Mouse (Mus musculus) neural tube, embryonic 14.5 days (tissue): Measurements from ENCODE around the gene Fez2. TPM values are rescaled to one million over a fixed set of nuclear protein-coding genes. Genes with fewer than 3 reads are reported as not detected.

Experiments
- ATAC-seq: fragments of 200-750 bp; cut with Nextera tagmentation; 2 replicates; pipeline ENCODE4 v1.8.0; 2017; ENCODE audit warnings: low read depth, mild to moderate bottlenecking, moderate TSS enrichment, moderate library complexity
- H3K27ac ChIP-seq: fragments of 300-500 bp; sonication (generic); 2 replicates; pipeline ENCODE4 v1.5.1; 2014; ENCODE audit warnings: low read depth, mild to moderate bottlenecking, control low read depth, low read length, moderate library complexity, mixed read lengths
- H3K27me3 ChIP-seq: fragments of 300-500 bp; sonication (generic); 2 replicates; pipeline ENCODE4 v1.6.1; 2014; ENCODE audit warnings: low read length; ENCODE audit not compliant: control insufficient read depth, insufficient read depth
- H3K36me3 ChIP-seq: fragments of 300-500 bp; sonication (generic); 2 replicates; pipeline ENCODE4 v1.6.1; 2014; ENCODE audit warnings: low read length, mixed read lengths; ENCODE audit not compliant: control insufficient read depth, insufficient read depth
- H3K4me1 ChIP-seq: fragments of 300-500 bp; sonication (generic); 2 replicates; pipeline ENCODE4 v1.6.1; 2014; ENCODE audit warnings: low read length; ENCODE audit not compliant: control insufficient read depth, insufficient read depth
- H3K4me2 ChIP-seq: fragments of 300-500 bp; sonication (generic); 2 replicates; pipeline ENCODE4 v1.6.1; 2014; ENCODE audit warnings: mild to moderate bottlenecking, low read depth, low read length, control low read depth
- H3K4me3 ChIP-seq: fragments of 300-500 bp; sonication (generic); 2 replicates; pipeline ENCODE4 v1.5.1; 2014; ENCODE audit warnings: low read depth, low read length, control low read depth, mixed read lengths
- H3K9ac ChIP-seq: fragments of 300-500 bp; sonication (generic); replicated peaks from 2 replicates; pipeline ENCODE4 v1.6.1; 2014; ENCODE audit warnings: low read depth, mild to moderate bottlenecking, control low read depth, low read length, mixed read lengths
- H3K9me3 ChIP-seq: fragments of 300-500 bp; sonication (generic); 2 replicates; pipeline ENCODE4 v1.6.1; 2016; ENCODE audit warnings: low read length; ENCODE audit not compliant: control insufficient read depth
- WGBS: fragments of 180-500 bp; shearing (Covaris S2); extraction: QIAGEN DNeasy Blood & Tissue Kit; methylation state at CpG from one replicate; pipeline ENCODE4 v1.1.7; 2014; 5-methylcytosine and 5-hydroxymethylcytosine counted together
- polyA plus RNA-seq: library from polyadenylated mRNA; unstranded; fragments of >200 nt; fragmentation: Nextera tagmentation; extraction: Ambion mirVana; gene quantifications from 2 replicates; pipeline ENCODE4 v1.2.1, GENCODE M21; 2014

The Fez2 gene
- polyA plus RNA-seq, 1 experiment from 2014 or later, result 64.2 TPM

DNA sequence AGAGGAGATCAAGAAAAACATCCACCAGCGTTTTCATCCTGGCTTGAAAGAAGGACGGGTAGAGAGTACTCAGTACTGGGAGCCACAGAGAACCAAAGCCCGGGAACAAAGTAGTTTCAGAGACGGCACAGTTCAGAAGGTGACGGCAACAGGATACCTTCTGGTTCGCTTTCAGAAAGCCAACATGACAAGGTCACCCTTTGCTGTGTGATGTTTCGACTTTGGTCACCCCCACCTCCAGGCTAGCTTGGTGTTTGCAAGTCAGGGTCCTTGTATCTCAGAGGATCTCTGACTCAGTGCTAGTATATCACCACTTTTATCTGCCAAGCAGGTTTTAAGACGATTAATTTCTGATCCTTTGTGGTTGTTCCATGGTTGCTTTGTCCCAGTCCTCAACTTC, 7.1 kb upstream of the Fez2 start:
- Histone ChIP-seq H3K27ac (no peak overlapping the region), H3K27me3 (no peaks in the 10 kb centered on the region), H3K9me3 (no peaks in the 10 kb centered on the region), H3K4me1 (no peaks in the 10 kb centered on the region), H3K9ac (no peak overlapping the region), H3K36me3 (no peaks in the 10 kb centered on the region), H3K4me3 (no peak overlapping the region), H3K4me2 (no peak overlapping the region)
- 89% methylated on average over 8 of the region's 8 CpGs for WGBS
- no peak for ATAC-seq

DNA sequence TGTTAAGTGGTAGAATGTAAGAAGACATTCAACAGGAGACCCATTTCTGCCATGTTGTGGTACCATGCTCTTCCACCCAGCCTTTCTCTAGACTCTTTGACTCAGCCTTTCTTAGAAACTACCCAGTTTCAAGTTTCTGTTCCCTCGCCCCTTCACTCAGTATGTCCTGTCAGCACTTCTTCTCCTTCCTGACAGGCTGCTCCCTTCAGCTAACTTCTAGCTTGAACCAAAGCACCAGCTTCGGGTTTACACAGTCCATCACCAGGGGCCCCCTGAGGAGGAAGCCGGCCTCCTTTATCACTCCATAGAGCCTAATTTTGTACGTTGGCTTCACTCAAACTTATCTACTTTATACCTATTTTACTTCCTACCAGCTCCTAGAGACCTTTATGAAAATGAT, 1.3 kb upstream of the Fez2 start:
- Histone ChIP-seq H3K4me2 (no peak overlapping the region), H3K27me3 (no peaks in the 10 kb centered on the region), H3K4me1 (peaks cover 4% of the 10 kb centered on the region; the same call in 1 of the 2 replicates), H3K9me3 (no peaks in the 10 kb centered on the region), H3K9ac (no peak overlapping the region), H3K4me3 (no peak overlapping the region), H3K27ac (no peak overlapping the region), H3K36me3 (no peaks in the 10 kb centered on the region)
- WGBS, result 77% methylated on average over 4 of the region's 4 CpGs
- no peak for ATAC-seq

DNA sequence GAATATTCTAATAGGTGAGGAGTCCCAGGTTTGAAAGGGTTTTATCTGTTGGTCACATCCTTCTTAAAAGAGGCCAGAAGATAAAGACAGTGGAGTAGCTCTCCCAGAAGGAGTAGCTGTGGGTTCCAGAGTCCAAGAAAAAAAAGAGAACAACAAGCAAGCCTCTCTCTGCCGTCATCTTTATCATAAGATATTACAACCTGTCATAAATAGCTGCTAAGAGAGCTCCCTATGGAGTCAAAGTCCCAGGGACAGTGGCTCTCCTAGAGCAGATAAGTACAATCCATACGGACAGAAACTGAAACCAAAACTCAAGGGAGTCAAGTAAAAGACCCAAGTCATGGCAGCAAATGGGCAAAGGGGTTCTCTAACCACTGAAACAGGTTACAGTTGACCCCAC, 2.7 kb downstream of the Fez2 start:
- Histone ChIP-seq H3K36me3 (no peaks in the 10 kb centered on the region), H3K9ac (no peak overlapping the region), H3K27ac (no peak overlapping the region), H3K27me3 (no peaks in the 10 kb centered on the region), H3K4me3 (no peak overlapping the region), H3K9me3 (no peaks in the 10 kb centered on the region), H3K4me1 (peaks cover 4% of the 10 kb centered on the region; the same call in 1 of the 2 replicates), H3K4me2 (no peak overlapping the region)
- WGBS, result 83% methylated on average over 2 of the region's 2 CpGs
- no peak for ATAC-seq

DNA sequence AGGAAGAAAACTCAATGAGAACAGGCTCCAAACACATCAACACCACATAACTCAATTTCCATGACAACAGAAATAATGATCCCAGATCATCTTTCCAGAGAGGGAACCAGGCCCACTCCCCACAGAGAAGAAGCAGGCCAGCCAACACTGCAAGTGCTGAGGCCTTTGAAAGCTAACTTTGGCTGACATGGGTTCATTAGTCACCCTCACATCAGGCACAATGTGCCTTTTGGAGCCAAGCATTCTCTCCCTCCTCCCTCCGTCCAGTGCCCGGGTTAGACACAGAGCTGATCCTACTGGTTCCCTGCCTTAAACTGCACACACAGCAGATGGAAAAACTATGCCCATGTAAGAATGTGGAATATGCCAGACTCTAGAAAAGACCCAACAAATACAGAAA, 8.1 kb downstream of the Fez2 start:
- no peaks in the 10 kb centered on the region for H3K4me1 ChIP-seq
- H3K4me2 ChIP-seq, result no peak overlapping the region
- ATAC-seq, result no peak; the same call in 1 of the 2 replicates
- H3K9me3 ChIP-seq, result no peaks in the 10 kb centered on the region
- H3K4me3 ChIP-seq, result no peak overlapping the region
- 15% methylated on average over 2 of the region's 2 CpGs for WGBS
- no peaks in the 10 kb centered on the region for H3K36me3 ChIP-seq
- H3K9ac ChIP-seq, result no peak overlapping the region
- no peaks in the 10 kb centered on the region for H3K27me3 ChIP-seq
- no peak overlapping the region for H3K27ac ChIP-seq

DNA sequence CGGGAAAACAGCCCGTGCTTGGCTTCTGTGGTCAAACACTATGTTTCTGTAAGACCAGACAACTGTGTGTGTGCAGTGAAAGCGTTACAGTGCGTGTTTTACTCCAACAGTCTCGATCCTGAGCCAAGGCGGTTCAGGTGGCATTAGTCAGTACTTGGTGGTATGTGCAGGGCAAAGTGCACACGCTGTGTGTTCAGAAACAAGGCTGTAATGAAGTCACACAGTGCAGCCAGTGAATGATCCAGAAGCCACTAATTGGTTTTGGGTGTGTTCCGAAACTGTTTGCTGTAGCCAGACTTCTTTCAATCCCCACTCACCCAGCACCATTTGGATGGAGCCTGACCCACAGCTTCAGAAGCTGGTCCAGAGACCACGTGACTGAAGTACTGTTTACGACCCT, 9.6 kb downstream of the Fez2 start:
- Histone ChIP-seq H3K36me3 (no peaks in the 10 kb centered on the region), H3K27ac (no peak overlapping the region), H3K4me2 (no peak overlapping the region), H3K9ac (no peak overlapping the region), H3K4me1 (no peaks in the 10 kb centered on the region), H3K27me3 (no peaks in the 10 kb centered on the region), H3K4me3 (no peak overlapping the region), H3K9me3 (no peaks in the 10 kb centered on the region)
- ATAC-seq, result no peak
- WGBS, result 88% methylated on average over 10 of the region's 10 CpGs

DNA sequence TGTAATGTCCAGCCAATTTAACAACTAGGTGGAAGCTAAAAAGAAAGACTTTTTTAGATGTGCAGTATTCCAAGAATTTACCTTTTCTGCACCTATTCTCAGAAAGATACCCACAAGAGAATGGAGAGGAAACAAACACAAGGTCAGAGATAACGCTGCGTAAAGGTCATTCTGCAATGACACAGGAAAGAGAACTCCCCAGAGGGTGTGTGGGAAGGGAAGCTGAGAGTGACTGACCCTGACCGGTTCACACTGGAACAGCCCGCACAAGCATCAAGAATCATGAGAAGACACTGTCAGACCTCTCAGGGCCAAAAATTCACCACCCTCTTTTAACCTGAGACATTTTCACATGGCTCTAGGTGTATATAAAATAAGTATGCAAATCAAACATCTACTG, 10.4 kb downstream of the Fez2 start:
- no peak overlapping the region for H3K9ac ChIP-seq
- no peaks in the 10 kb centered on the region for H3K36me3 ChIP-seq
- no peak overlapping the region for H3K27ac ChIP-seq
- H3K4me1 ChIP-seq, result no peaks in the 10 kb centered on the region
- ATAC-seq, result no peak
- no peaks in the 10 kb centered on the region for H3K9me3 ChIP-seq
- 73% methylated on average over 4 of the region's 4 CpGs for WGBS
- no peak overlapping the region for H3K4me2 ChIP-seq
- no peaks in the 10 kb centered on the region for H3K27me3 ChIP-seq
- no peak overlapping the region for H3K4me3 ChIP-seq

DNA sequence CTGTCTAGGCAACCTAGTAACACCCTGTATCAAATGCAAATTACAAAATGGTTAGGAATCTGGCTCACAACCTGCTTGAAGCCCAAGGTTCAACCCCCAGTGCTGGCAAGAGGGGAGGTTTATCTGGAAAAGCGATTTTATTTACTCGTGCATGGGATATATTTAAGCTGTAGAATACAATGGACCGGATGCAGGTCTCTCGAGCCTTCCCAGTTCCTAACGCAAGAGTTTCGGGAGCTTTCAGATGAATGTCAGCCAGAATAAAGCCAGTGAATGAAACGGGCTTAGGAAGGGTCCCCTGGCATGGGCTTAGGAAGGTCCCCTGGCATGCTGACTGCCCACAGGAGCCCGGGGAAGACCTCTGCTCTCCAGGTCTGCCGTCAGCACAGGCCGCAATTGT, 11.1 kb downstream of the Fez2 start:
- Histone ChIP-seq H3K4me1 (no peaks in the 10 kb centered on the region), H3K27me3 (no peaks in the 10 kb centered on the region), H3K36me3 (no peaks in the 10 kb centered on the region), H3K9ac (no peak overlapping the region), H3K4me2 (no peak overlapping the region), H3K4me3 (no peak overlapping the region), H3K9me3 (no peaks in the 10 kb centered on the region), H3K27ac (no peak overlapping the region)
- WGBS, result 92% methylated on average over 10 of the region's 10 CpGs
- no peak for ATAC-seq

DNA sequence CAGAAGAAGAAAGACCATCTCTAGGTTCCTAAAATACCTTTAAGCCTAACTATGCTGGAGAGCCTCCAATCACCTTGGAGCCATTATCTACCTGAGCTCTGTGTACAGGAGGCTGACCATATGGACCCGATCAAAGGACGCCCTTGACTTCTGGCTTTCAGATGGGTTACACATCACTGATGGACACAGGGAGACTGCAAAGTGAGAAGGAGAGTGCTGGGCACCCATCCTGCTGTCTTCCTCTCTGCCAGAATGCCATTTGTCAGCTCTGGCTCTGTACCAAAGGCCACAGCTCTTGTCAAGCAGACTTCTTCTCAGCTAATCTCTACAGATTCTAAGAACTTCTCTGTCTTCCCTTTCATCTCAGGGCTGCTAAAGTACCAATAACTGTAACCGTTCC, 12.6 kb downstream of the Fez2 start:
- Histone ChIP-seq H3K9me3 (no peaks in the 10 kb centered on the region), H3K9ac (no peak overlapping the region)
- 95% methylated on average over 3 of the region's 3 CpGs for WGBS

DNA sequence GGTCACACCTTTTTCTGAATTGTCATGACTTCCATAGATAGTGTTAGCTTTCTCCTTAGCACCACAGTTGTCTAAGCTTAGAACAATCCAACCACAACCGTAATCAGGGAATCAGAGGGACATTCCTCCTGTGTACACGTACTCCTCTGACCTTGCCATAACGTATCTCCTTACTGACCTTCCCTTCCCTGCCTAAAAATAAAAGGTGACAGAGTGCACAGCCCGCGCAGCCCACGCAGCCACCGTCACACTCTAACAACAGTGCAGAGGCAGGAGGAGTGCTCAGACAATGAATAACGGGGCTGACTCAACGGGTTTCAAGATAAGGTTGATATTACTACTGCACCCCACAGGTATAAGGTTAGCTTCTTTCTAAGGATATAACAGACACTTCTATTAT, 14.1 kb downstream of the Fez2 start:
- WGBS, result 95% methylated on average over 9 of the region's 9 CpGs
- Histone ChIP-seq H3K4me1 (no peaks in the 10 kb centered on the region), H3K36me3 (no peaks in the 10 kb centered on the region), H3K27ac (no peak overlapping the region), H3K9ac (no peak overlapping the region), H3K9me3 (no peaks in the 10 kb centered on the region), H3K27me3 (no peaks in the 10 kb centered on the region), H3K4me2 (no peak overlapping the region), H3K4me3 (no peak overlapping the region)
- no peak for ATAC-seq

More for the DNA sequence above, 12.6 kb downstream of the Fez2 start:
- H3K27ac ChIP-seq, result no peak overlapping the region
- no peak overlapping the region for H3K4me2 ChIP-seq
- H3K4me1 ChIP-seq, result no peaks in the 10 kb centered on the region
- no peaks in the 10 kb centered on the region for H3K36me3 ChIP-seq
- H3K27me3 ChIP-seq, result no peaks in the 10 kb centered on the region
- ATAC-seq, result no peak
- H3K4me3 ChIP-seq, result no peak overlapping the region

DNA sequence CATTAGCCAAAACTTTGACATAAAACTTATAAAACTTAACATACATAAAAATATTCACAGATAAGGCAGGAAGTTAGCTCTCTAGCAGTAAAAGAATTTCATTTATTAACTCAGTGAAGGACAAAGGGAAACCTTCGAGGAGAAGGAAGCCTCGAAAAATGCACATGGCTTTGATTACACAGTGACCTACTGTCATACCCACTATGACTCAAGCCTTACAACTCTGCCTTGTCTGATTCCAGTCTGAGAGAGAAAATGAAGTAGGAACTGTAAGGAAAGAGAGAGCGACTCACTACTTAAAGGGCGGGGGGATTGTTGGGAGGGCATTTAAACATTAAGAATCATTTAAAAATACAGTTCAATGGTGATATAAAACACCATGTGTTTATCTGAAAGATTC, 14.7 kb downstream of the Fez2 start:
- WGBS, result 91% methylated on average over 4 of the region's 4 CpGs
- ATAC-seq, result no peak
- no peak overlapping the region for H3K4me3 ChIP-seq

More for the DNA sequence above, 14.7 kb downstream of the Fez2 start:
- Histone ChIP-seq H3K4me2 (no peak overlapping the region), H3K36me3 (no peaks in the 10 kb centered on the region), H3K27me3 (no peaks in the 10 kb centered on the region), H3K27ac (no peak overlapping the region), H3K9me3 (no peaks in the 10 kb centered on the region), H3K9ac (no peak overlapping the region), H3K4me1 (no peaks in the 10 kb centered on the region)
